Mouse (Mus musculus) thymus, postnatal 25 days (tissue): ENCODE results near the gene Ube2e1.

Experiments used
- DNase-seq: peaks from one replicate; pipeline ENCODE4 v3.0.0; 2022

The Ube2e1 gene

GRCm38 (mm10) chr14:18331693-18332131 lies at the start of gene Ube2e1:
TSS of gene Ube2e1 (minus strand) at chr14:18331859.
- DNase-seq = peak; percentile 86

- DNase-seq = no peak
Measured at GRCm38 (mm10) chr14:18379841-18380240, 48.2 kb upstream of the Ube2e1 start.

GRCm38 (mm10) chr14:18377944-18378575 lies 46.4 kb upstream of the Ube2e1 start:
- no peak for DNase-seq

- no peak for DNase-seq
Measured at GRCm38 (mm10) chr14:18376206-18376605, 44.5 kb upstream of the Ube2e1 start.

GRCm38 (mm10) chr14:18373758-18374405 lies 42.2 kb upstream of the Ube2e1 start:
- DNase-seq = no peak

GRCm38 (mm10) chr14:18372761-18373610 lies 41.3 kb upstream of the Ube2e1 start:
- no peak for DNase-seq

- no peak for DNase-seq
Measured at GRCm38 (mm10) chr14:18369031-18369430, 37.4 kb upstream of the Ube2e1 start.

GRCm38 (mm10) chr14:18367025-18367424 lies 35.4 kb upstream of the Ube2e1 start:
- DNase-seq = no peak

- DNase-seq = no peak
Measured at GRCm38 (mm10) chr14:18364321-18364720, 32.7 kb upstream of the Ube2e1 start.

GRCm38 (mm10) chr14:18356442-18356841 lies 24.8 kb upstream of the Ube2e1 start:
- no peak for DNase-seq

- no peak for DNase-seq
Measured at GRCm38 (mm10) chr14:18355514-18356190, 24.0 kb upstream of the Ube2e1 start.

GRCm38 (mm10) chr14:18353525-18353924 lies 21.9 kb upstream of the Ube2e1 start:
- DNase-seq = no peak

GRCm38 (mm10) chr14:18352934-18353333 lies 21.3 kb upstream of the Ube2e1 start:
- no peak for DNase-seq

GRCm38 (mm10) chr14:18350680-18351079 lies 19.0 kb upstream of the Ube2e1 start:
- peak; percentile 75 for DNase-seq

- DNase-seq = peak; percentile 42
Measured at GRCm38 (mm10) chr14:18349871-18350270, 18.2 kb upstream of the Ube2e1 start.

- DNase-seq = no peak
Measured at GRCm38 (mm10) chr14:18343589-18343988, 11.9 kb upstream of the Ube2e1 start.

GRCm38 (mm10) chr14:18342749-18343148 lies 11.1 kb upstream of the Ube2e1 start:
- no peak for DNase-seq

GRCm38 (mm10) chr14:18341088-18341487 lies 9.4 kb upstream of the Ube2e1 start:
- DNase-seq = no peak

GRCm38 (mm10) chr14:18336106-18336505 lies 4.4 kb upstream of the Ube2e1 start:
- no peak for DNase-seq

GRCm38 (mm10) chr14:18330789-18331692 lies 618 bp downstream of the Ube2e1 start:
- peak; percentile 65 for DNase-seq

GRCm38 (mm10) chr14:18326968-18327672 lies 4.5 kb downstream of the Ube2e1 start:
- DNase-seq = peak; percentile 16
